ENCODE assay signal across 18 mouse cellular contexts in genomic region chr15:23104668-23105380, GRCm38 (mm10).
DNase-seq lines count a peak whose midpoint lies in the region; ATAC-seq and TF ChIP-seq lines count a peak whose summit lies in the region.
"Had no signal": no experiment of that assay in that cellular context is flagged by ENCODE, and none has a peak within 500 bp of the region (broad histone marks: within the 10 kb centered on the region; RNA-seq: fewer than 3 reads in every experiment).

No protein-coding gene starts in this region.

- H3K4me3 ChIP-seq in kidney, embryonic 15.5 days (replicated peaks), result no peak overlapping the region
- no peak overlapping the region for H3K4me3 ChIP-seq in MEL (ENCODE audit: control insufficient read depth in 1 of 2, insufficient read depth in 1 of 2, low read depth in 2 of 2, low read length in 2 of 2)
- H3K4me3 ChIP-seq: embryonic facial prominence, embryonic 12.5 days; heart, embryonic 13.5 days; limb, embryonic 12.5 days; midbrain, embryonic 10.5 days; myocyte had no signal

- ATAC-seq in kidney, embryonic 15.5 days (replicated peaks; ENCODE audit: low FRiP score), result peak; percentile 74
- ATAC-seq: inflammation-experienced regulatory T-cells, adult 6 months; Patski had no signal

- no peak for TF ChIP-seq EP300 in MEL (IDR thresholded peaks at IDR 0.05; ENCODE audit: low read depth in 1 of 2, low read length in 2 of 2)

- no peak for DNase-seq in kidney, postnatal 10 days
- peak; percentile 73 for DNase-seq in 3T3-L1 (ENCODE audit: low read depth, low spot score)
- peak; percentile 5 for DNase-seq in MEL (ENCODE audit: low read depth, low spot score)
- peak; percentile 30 for DNase-seq in hindlimb bud, embryonic 11.5 days (ENCODE audit: extremely low spot score, low read depth, low spot score)
- DNase-seq in adrenal gland, postnatal 25 days, result no peak
- no peak for DNase-seq in cerebellum, adult 11-12 months
- DNase-seq: cerebellum, postnatal 10 days; gastrocnemius, postnatal 36 days; kidney, postnatal 36 days; right cerebral cortex, postnatal 25 days had no signal

- H3K4me1 ChIP-seq in kidney, embryonic 15.5 days, result no peaks in the 10 kb centered on the region
- no peaks in the 10 kb centered on the region for H3K4me1 ChIP-seq in MEL (ENCODE audit: control insufficient read depth in 1 of 2, insufficient read depth in 2 of 2, low read length in 2 of 2)
- H3K4me1 ChIP-seq: embryonic facial prominence, embryonic 12.5 days; heart, embryonic 13.5 days; limb, embryonic 12.5 days; midbrain, embryonic 10.5 days had no signal

- no peak overlapping the region for H3K9ac ChIP-seq in kidney, embryonic 15.5 days
- no peak overlapping the region for H3K9ac ChIP-seq in MEL (ENCODE audit: control insufficient read depth, low read depth, low read length, poor library complexity, severe bottlenecking)
- H3K9ac ChIP-seq: embryonic facial prominence, embryonic 12.5 days; heart, embryonic 13.5 days; limb, embryonic 12.5 days had no signal

- 38% methylated on average over 5 of the region's 5 CpGs for WGBS in kidney, embryonic 15.5 days

- no peak overlapping the region for H3K4me2 ChIP-seq in kidney, embryonic 15.5 days
- H3K4me2 ChIP-seq: embryonic facial prominence, embryonic 12.5 days; heart, embryonic 13.5 days; limb, embryonic 12.5 days had no signal

- no peaks in the 10 kb centered on the region for H3K9me3 ChIP-seq in kidney, embryonic 15.5 days (replicated peaks)
- no peaks in the 10 kb centered on the region for H3K9me3 ChIP-seq in MEL (replicated peaks; ENCODE audit: insufficient read depth, low read length)
- H3K9me3 ChIP-seq: embryonic facial prominence, embryonic 12.5 days; heart, embryonic 13.5 days; limb, embryonic 12.5 days; midbrain, embryonic 10.5 days had no signal

- TF ChIP-seq POLR2A in MEL (IDR thresholded peaks at IDR 0.05; ENCODE audit: control insufficient read depth in 1 of 2, insufficient read depth in 1 of 2, low read depth in 1 of 2, low read length in 2 of 2, poor library complexity in 1 of 2), result no peak

- H3K36me3 ChIP-seq in kidney, embryonic 15.5 days, result no peaks in the 10 kb centered on the region
- no peaks in the 10 kb centered on the region for H3K36me3 ChIP-seq in MEL (ENCODE audit: control insufficient read depth in 1 of 2, insufficient read depth in 2 of 2, low read length in 2 of 2)
- H3K36me3 ChIP-seq: embryonic facial prominence, embryonic 12.5 days; heart, embryonic 13.5 days; limb, embryonic 12.5 days; midbrain, embryonic 10.5 days had no signal

- TF ChIP-seq RAD21 in MEL (IDR thresholded peaks at IDR 0.05; ENCODE audit: low read depth, low read length), result no peak

- H3K27ac ChIP-seq in kidney, embryonic 15.5 days, result no peak overlapping the region
- H3K27ac ChIP-seq in MEL (ENCODE audit: control insufficient read depth, low read depth, low read length), result no peak overlapping the region
- H3K27ac ChIP-seq: embryonic facial prominence, embryonic 12.5 days; heart, embryonic 13.5 days; limb, embryonic 12.5 days; midbrain, embryonic 10.5 days had no signal

- no peaks in the 10 kb centered on the region for H3K27me3 ChIP-seq in kidney, embryonic 15.5 days
- H3K27me3 ChIP-seq in MEL (ENCODE audit: control insufficient read depth in 1 of 2, insufficient read depth in 2 of 2, low read length in 2 of 2), result no peaks in the 10 kb centered on the region
- H3K27me3 ChIP-seq: embryonic facial prominence, embryonic 12.5 days; heart, embryonic 13.5 days; limb, embryonic 12.5 days; Patski had no signal

- H3K79me2 ChIP-seq in MEL (ENCODE audit: control insufficient read depth, insufficient read depth, low read length, poor library complexity), result no peaks in the 10 kb centered on the region

- no peak for TF ChIP-seq CTCF in MEL (IDR thresholded peaks at IDR 0.05 in 2 of 3, conservative IDR thresholded peaks at IDR 0.05 in 1 of 3; ENCODE audit: control insufficient read depth in 1 of 3, insufficient read depth in 1 of 3, low read depth in 2 of 3, low read length in 3 of 3, poor library complexity in 1 of 3, severe bottlenecking in 1 of 3)

TF ChIP-seq in MEL, 35 proteins besides CTCF, POLR2A, EP300 and RAD21:
- TF ChIP-seq ETS1 (IDR thresholded peaks at IDR 0.05; ENCODE audit: low read depth, low read length) (no peak), UBTF (IDR thresholded peaks at IDR 0.05; ENCODE audit: borderline replicate concordance, insufficient read depth, low read depth, low read length) (no peak), MYC (IDR thresholded peaks at IDR 0.05; ENCODE audit: low read depth, low read length) (no peak), ZNF384 (IDR thresholded peaks at IDR 0.05; ENCODE audit: low read depth, low read length) (no peak), ZMIZ1 (IDR thresholded peaks at IDR 0.05; ENCODE audit: low read depth, low read length) (no peak)

Comparison
In these comparisons a context has a peak if more than half of its experiments do, and no peak if none do; other contexts are left out.
1. DNase-seq: peak in 3T3-L1 (single experiment), MEL (single experiment) and hindlimb bud, embryonic 11.5 days (single experiment); none in kidney, postnatal 10 days (single experiment), adrenal gland, postnatal 25 days (single experiment) and cerebellum, adult 11-12 months (single experiment).